Mouse (Mus musculus) small intestine, adult 2 months (tissue): Measurements from ENCODE around the gene Tmem40. TPM values are rescaled to one million over a fixed set of nuclear protein-coding genes. Genes with fewer than 3 reads are reported as not detected.

Experiments used
- H3K27ac ChIP-seq: fragments of 200-500 bp; 2 replicates; pipeline ENCODE4 v1.5.1; 2012; ENCODE audit warnings: low read depth, low read length, control low read depth, inconsistent platforms; ENCODE audit not compliant: insufficient read depth
- H3K27me3 ChIP-seq: fragments of 200-500 bp; 2 replicates; pipeline ENCODE4 v1.6.1; 2012; ENCODE audit warnings: mild to moderate bottlenecking, moderate library complexity, low read length, inconsistent platforms; ENCODE audit not compliant: control insufficient read depth, insufficient read depth
- H3K36me3 ChIP-seq: fragments of 200-500 bp; 2 replicates; pipeline ENCODE4 v1.6.1; 2012; ENCODE audit warnings: mild to moderate bottlenecking, low read length, control low read depth, inconsistent platforms; ENCODE audit not compliant: control insufficient read depth, insufficient read depth
- H3K4me1 ChIP-seq: fragments of 200-500 bp; 2 replicates; pipeline ENCODE4 v1.6.1; 2012; ENCODE audit warnings: low read length, inconsistent platforms, mixed read lengths; ENCODE audit not compliant: control insufficient read depth, insufficient read depth, insufficient read length
- H3K4me3 ChIP-seq: fragments of 200-500 bp; 2 replicates; pipeline ENCODE4 v1.5.1; 2012; ENCODE audit warnings: low read depth, mild to moderate bottlenecking, control low read depth, inconsistent platforms, low read length, moderate library complexity
- CTCF ChIP-seq: fragments of 200-500 bp; IDR thresholded peaks from 2 replicates; pipeline ENCODE4 v1.5.1; 2012; ENCODE audit warnings: low read depth, mild to moderate bottlenecking, control low read depth, inconsistent platforms, low read length, moderate library complexity, mixed read lengths; ENCODE audit not compliant: insufficient replicate concordance, insufficient read length; ENCODE audit errors: extremely low read depth
- POLR2A ChIP-seq: fragments of 200-500 bp; IDR thresholded peaks from 2 replicates; pipeline ENCODE4 v1.6.1; 2012; ENCODE audit warnings: low read depth, mild to moderate bottlenecking, control low read depth, inconsistent platforms, low read length, moderate library complexity
- WGBS: fragments of 180-500 bp; shearing (Covaris S2); methylation state at CpG from one replicate; pipeline ENCODE4 v1.1.7; 2018; 5-methylcytosine and 5-hydroxymethylcytosine counted together
- polyA plus RNA-seq: library from polyadenylated mRNA; depleted of rRNA; stranded (reverse); fragments of >200 nt; gene quantifications from 2 replicates; pipeline ENCODE4 v1.2.3, GENCODE M21; 2012

Tmem40 gene
- polyA plus RNA-seq, 1 experiment: not detected

- Histone ChIP-seq H3K27ac (no peak overlapping the region), H3K36me3 (no peaks in the 10 kb centered on the region), H3K27me3 (no peaks in the 10 kb centered on the region), H3K4me3 (no peak overlapping the region), H3K4me1 (peaks cover 7% of the 10 kb centered on the region)
- TF ChIP-seq POLR2A: no peak
- TF ChIP-seq CTCF: no peak
- 80% methylated on average over 4 of the region's 4 CpGs for WGBS
Measured at GRCm38 (mm10) chr6:115768207-115768606, 6.0 kb upstream of the Tmem40 start.

DNA sequence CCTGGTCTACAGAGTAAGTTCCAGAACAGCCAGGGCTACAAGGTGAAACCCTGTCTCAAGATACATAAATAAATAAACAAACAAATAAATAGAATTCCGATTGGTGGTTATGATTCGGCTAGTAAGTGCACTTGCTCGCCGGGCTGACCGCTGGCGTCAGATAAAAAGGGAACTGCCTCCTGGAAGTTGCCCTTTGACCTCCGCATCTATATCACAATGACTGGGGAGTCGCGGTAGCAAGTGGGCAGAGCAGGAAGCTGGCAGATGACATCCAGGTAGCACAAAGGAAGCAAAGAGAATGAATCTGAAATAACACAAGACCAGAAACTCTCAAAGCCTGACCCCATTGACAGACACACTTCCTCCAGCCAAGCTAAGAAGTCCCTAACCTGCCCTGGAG, 5.1 kb upstream of the Tmem40 start:
- H3K27me3 ChIP-seq: no peaks in the 10 kb centered on the region

DNA sequence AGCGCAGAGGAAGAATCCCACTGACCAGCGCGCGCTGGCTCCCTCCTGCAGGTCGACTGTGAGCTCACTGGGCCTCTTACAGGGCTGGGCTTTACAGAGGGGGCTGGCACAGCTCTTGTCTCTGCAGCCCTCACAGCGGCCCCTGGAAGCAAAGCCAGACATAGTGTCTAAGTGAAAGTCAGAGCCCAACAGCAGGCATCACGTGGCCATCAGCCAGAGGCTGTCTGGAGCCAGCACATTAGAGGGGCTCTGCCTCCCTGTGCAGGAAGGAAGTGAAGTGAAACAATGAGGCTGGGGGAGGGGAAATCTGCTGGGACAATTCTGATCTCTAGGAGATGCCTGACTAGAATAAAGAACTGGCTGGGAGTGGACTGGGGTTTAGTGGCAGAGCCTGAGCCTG, 2.0 kb upstream of the Tmem40 start:
- H3K4me3 ChIP-seq: no peak overlapping the region
- H3K27me3 ChIP-seq: no peaks in the 10 kb centered on the region
- H3K27ac ChIP-seq: no peak overlapping the region
- TF ChIP-seq POLR2A (no peak), CTCF (no peak)
- WGBS: 43% methylated on average over 7 of the region's 7 CpGs
- H3K36me3 ChIP-seq: no peaks in the 10 kb centered on the region
- H3K4me1 ChIP-seq: peaks cover 5% of the 10 kb centered on the region; the same call in 1 of the 2 replicates

More for the DNA sequence above, 5.1 kb upstream of the Tmem40 start:
- TF ChIP-seq POLR2A (no peak), CTCF (no peak)
- Histone ChIP-seq H3K4me3 (no peak overlapping the region), H3K4me1 (peaks cover 7% of the 10 kb centered on the region), H3K36me3 (no peaks in the 10 kb centered on the region), H3K27ac (no peak overlapping the region)
- whole genome bisulfite sequencing: 33% methylated on average over 9 of the region's 9 CpGs

DNA sequence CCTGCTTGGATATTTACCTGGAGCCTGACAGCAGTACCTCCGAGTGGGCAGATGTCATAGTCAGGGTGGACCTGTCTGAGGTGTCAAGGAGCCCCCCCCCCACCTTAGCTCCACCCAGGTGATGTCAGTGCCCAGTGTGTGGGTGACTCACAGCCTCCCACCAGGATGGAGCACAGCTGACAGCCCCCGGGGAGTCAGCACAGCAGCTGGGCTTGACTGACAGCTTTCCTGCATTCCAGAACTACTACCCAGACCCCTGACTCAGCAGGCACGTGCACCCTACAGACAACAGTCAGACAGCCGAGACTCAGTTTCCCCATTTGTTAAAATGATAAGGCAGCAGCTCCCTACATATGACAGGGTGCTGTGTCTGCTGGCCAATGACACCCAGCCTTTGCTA, 1.2 kb downstream of the Tmem40 start:
- no peak overlapping the region for H3K27ac ChIP-seq
- no peak overlapping the region for H3K4me3 ChIP-seq
- WGBS: 54% methylated on average over 4 of the region's 4 CpGs
- no peaks in the 10 kb centered on the region for H3K36me3 ChIP-seq
- H3K27me3 ChIP-seq: no peaks in the 10 kb centered on the region
- H3K4me1 ChIP-seq: peaks cover 6% of the 10 kb centered on the region
- TF ChIP-seq CTCF (no peak), POLR2A (no peak)

GRCm38 (mm10) chr6:115760137-115760536, 2.1 kb downstream of the Tmem40 start:
- WGBS: 94% methylated on average over 4 of the region's 4 CpGs
- Histone ChIP-seq H3K27me3 (no peaks in the 10 kb centered on the region), H3K36me3 (no peaks in the 10 kb centered on the region), H3K4me3 (no peak overlapping the region), H3K27ac (no peak overlapping the region), H3K4me1 (peaks cover 6% of the 10 kb centered on the region)
- TF ChIP-seq CTCF (no peak), POLR2A (no peak)

DNA sequence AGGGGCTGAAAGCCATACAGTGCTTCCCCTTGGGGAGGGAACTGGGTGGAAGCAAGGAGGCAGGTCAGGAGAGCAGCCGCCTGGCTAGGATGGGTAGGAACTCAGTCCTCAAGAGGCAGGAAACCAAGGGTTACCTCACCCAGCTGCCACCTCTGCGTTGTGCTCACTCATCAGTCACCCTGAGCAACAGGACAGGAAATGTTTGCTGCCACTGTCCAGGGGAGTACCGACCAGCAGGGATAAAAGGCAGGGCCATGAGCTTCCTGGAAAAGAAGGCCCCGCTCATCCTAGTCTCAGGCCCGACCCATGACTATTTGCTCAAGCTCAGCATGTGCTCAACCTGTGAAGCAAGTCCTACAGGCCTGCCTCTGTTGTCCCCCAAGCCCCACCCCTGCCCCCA, 2.7 kb downstream of the Tmem40 start:
- H3K4me1 ChIP-seq: peaks cover 6% of the 10 kb centered on the region
- TF ChIP-seq POLR2A (no peak), CTCF (no peak)
- no peaks in the 10 kb centered on the region for H3K36me3 ChIP-seq
- no peaks in the 10 kb centered on the region for H3K27me3 ChIP-seq
- 52% methylated on average over 5 of the region's 5 CpGs for WGBS
- no peak overlapping the region for H3K4me3 ChIP-seq
- H3K27ac ChIP-seq: no peak overlapping the region

GRCm38 (mm10) chr6:115758981-115759435, 3.2 kb downstream of the Tmem40 start:
- Histone ChIP-seq H3K36me3 (no peaks in the 10 kb centered on the region), H3K27me3 (no peaks in the 10 kb centered on the region), H3K4me1 (peaks cover 6% of the 10 kb centered on the region), H3K27ac (no peak overlapping the region), H3K4me3 (no peak overlapping the region)
- 21% methylated on average over 9 of the region's 9 CpGs for WGBS
- TF ChIP-seq POLR2A: no peak
- TF ChIP-seq CTCF: no peak

GRCm38 (mm10) chr6:115755536-115755935, 6.7 kb downstream of the Tmem40 start:
- 71% methylated on average over 7 of the region's 7 CpGs for WGBS
- Histone ChIP-seq H3K4me1 (peaks cover 4% of the 10 kb centered on the region; the same call in 1 of the 2 replicates), H3K27ac (no peak overlapping the region), H3K36me3 (no peaks in the 10 kb centered on the region), H3K4me3 (no peak overlapping the region), H3K27me3 (no peaks in the 10 kb centered on the region)
- TF ChIP-seq POLR2A (no peak), CTCF (no peak)
